Mouse (Mus musculus): ENCODE measurements around the gene Slc22a6. TPM values are rescaled to one million over a fixed set of nuclear protein-coding genes. Genes with fewer than 3 reads are reported as not detected.

The Slc22a6 gene
- polyA plus RNA-seq, 1 experiment, result not detected

- 26% methylated on average over 9 of the region's 9 CpGs for WGBS
- Histone ChIP-seq H3K4me3 (ENCODE audit: insufficient read depth, low read depth, low read length) (peak within 1 kb of the TSS; percentile 64), H3K4me1 (ENCODE audit: control insufficient read depth, insufficient read depth, low read length) (peaks cover 36% of the 10 kb centered on the region), H3K27ac (ENCODE audit: insufficient read depth, low read depth, low read length) (peak within 1 kb of the TSS; percentile 91)
- TF ChIP-seq CTCF (IDR thresholded peaks at IDR 0.05; ENCODE audit: insufficient read depth, low read depth, low read length), result no peak
- TF ChIP-seq POLR2A (IDR thresholded peaks at IDR 0.05; ENCODE audit: insufficient read depth, low read depth, low read length), result no peak
Measured at GRCm38 (mm10) chr19:8663360-8663839, 45.6 kb downstream of the Slc22a6 start, which contains the start of gene Chrm1. Gene Chrm1 (plus strand): TSS chr19:8663789.

DNA sequence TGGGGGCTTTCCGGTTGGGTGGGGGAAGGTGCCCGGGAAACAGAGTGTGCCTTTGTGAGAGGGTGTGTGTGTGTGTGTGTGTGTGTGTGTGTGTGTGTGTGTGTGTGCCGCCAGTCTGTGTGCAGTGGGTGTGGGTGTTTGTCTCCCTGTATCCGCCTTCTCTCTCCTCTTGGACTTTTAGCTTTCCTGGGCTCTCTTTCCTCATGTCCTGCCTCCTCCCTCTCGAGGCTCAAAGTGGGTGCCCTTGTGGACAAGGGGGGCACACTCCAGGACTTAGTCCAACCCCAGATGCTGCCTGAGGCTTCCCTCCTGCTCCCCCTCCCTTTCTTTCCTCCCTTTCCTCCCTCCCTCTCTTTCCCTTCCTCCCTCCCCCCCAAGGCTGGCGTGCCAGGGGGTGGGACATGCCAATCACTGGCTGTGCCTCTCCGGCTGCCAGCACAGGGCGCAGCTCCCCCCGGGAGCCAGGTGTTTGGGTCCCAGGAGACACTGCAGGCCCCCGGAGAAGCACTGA lies 46.1 kb downstream of the Slc22a6 start:
- WGBS, result 1% methylated on average over 10 of the region's 10 CpGs
- TF ChIP-seq POLR2A (IDR thresholded peaks at IDR 0.05; ENCODE audit: insufficient read depth, low read depth, low read length) (peak; percentile 34; the same call in 1 of the 2 replicates), CTCF (IDR thresholded peaks at IDR 0.05; ENCODE audit: insufficient read depth, low read depth, low read length) (no peak)
- H3K4me3 ChIP-seq (ENCODE audit: insufficient read depth, low read depth, low read length), result peak overlapping the region; percentile 64
- peaks cover 36% of the 10 kb centered on the region for H3K4me1 ChIP-seq (ENCODE audit: control insufficient read depth, insufficient read depth, low read length)
- H3K27ac ChIP-seq (ENCODE audit: insufficient read depth, low read depth, low read length), result peak overlapping the region; percentile 91

GRCm38 (mm10) chr19:8664859-8665258 lies 47.0 kb downstream of the Slc22a6 start:
- Histone ChIP-seq H3K4me3 (ENCODE audit: insufficient read depth, low read depth, low read length) (peak overlapping the region; percentile 64), H3K27ac (ENCODE audit: insufficient read depth, low read depth, low read length) (peak overlapping the region; percentile 91), H3K4me1 (ENCODE audit: control insufficient read depth, insufficient read depth, low read length) (peaks cover 36% of the 10 kb centered on the region)
- 35% methylated on average over 3 of the region's 3 CpGs for WGBS
- no peak for TF ChIP-seq POLR2A (IDR thresholded peaks at IDR 0.05; ENCODE audit: insufficient read depth, low read depth, low read length)

- 24% methylated on average over 5 of the region's 5 CpGs for WGBS
- TF ChIP-seq CTCF (IDR thresholded peaks at IDR 0.05; ENCODE audit: insufficient read depth, low read depth, low read length) (no peak), POLR2A (IDR thresholded peaks at IDR 0.05; ENCODE audit: insufficient read depth, low read depth, low read length) (peak; percentile 27; the same call in 1 of the 2 replicates)
- peaks cover 35% of the 10 kb centered on the region for H3K4me1 ChIP-seq (ENCODE audit: control insufficient read depth, insufficient read depth, low read length)
- H3K27ac ChIP-seq (ENCODE audit: insufficient read depth, low read depth, low read length), result peak overlapping the region; percentile 91
- peak overlapping the region; percentile 64 for H3K4me3 ChIP-seq (ENCODE audit: insufficient read depth, low read depth, low read length)
Measured at GRCm38 (mm10) chr19:8665746-8666145, 47.9 kb downstream of the Slc22a6 start.

DNA sequence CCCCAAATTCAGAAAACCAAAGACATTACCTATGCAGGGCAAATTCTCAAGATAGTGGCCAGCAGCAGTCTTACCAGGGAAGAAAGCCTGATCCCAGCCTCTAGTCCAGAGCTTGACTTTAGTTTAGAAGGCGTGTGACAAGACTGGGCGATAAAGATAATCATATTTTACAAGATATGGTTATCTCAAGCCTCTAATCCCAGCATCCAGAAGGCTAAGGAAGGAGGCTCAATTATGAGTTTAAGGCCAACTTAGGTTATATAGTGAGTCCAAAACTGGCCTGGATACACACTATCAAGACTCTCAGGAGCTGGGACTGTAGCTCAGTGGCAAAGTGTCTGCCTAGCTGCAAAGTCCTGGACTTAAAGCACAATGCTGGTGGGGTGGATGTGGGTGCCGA lies 55.0 kb downstream of the Slc22a6 start:
- Histone ChIP-seq H3K4me3 (ENCODE audit: insufficient read depth, low read depth, low read length) (no peak overlapping the region), H3K4me1 (ENCODE audit: control insufficient read depth, insufficient read depth, low read length) (peaks cover 6% of the 10 kb centered on the region), H3K27ac (ENCODE audit: insufficient read depth, low read depth, low read length) (no peak overlapping the region)
- TF ChIP-seq CTCF (IDR thresholded peaks at IDR 0.05; ENCODE audit: insufficient read depth, low read depth, low read length) (no peak), POLR2A (IDR thresholded peaks at IDR 0.05; ENCODE audit: insufficient read depth, low read depth, low read length) (no peak)
- WGBS, result 79% methylated on average over 3 of the region's 3 CpGs

- TF ChIP-seq POLR2A (IDR thresholded peaks at IDR 0.05; ENCODE audit: insufficient read depth, low read depth, low read length), result no peak
- TF ChIP-seq CTCF (IDR thresholded peaks at IDR 0.05; ENCODE audit: insufficient read depth, low read depth, low read length), result no peak
- Histone ChIP-seq H3K27ac (ENCODE audit: insufficient read depth, low read depth, low read length) (no peak overlapping the region), H3K4me1 (ENCODE audit: control insufficient read depth, insufficient read depth, low read length) (peaks cover 13% of the 10 kb centered on the region), H3K4me3 (ENCODE audit: insufficient read depth, low read depth, low read length) (no peak overlapping the region)
- 48% methylated on average over 9 of the region's 9 CpGs for WGBS
Measured at GRCm38 (mm10) chr19:8673336-8674063, 55.7 kb downstream of the Slc22a6 start.

Other genes starting within 250 kb of the Slc22a6 start
- not detected in 2 replicates for gene Slc22a30, start 212.9 kb upstream of the Slc22a6 start, polyA plus RNA-seq (2012; ENCODE audit: insufficient read depth, insufficient read length, low replicate concordance, missing spikeins)
- gene Slc22a8, start 26.8 kb upstream of the Slc22a6 start, polyA plus RNA-seq (2012; ENCODE audit: insufficient read depth, insufficient read length, low replicate concordance, missing spikeins), result not detected in 2 replicates
- gene Chrm1, start 45.8 kb downstream of the Slc22a6 start, polyA plus RNA-seq (2012; ENCODE audit: insufficient read depth, insufficient read length, low replicate concordance, missing spikeins), result not detected in 2 replicates
- gene Slc3a2, start 105.3 kb downstream of the Slc22a6 start, polyA plus RNA-seq (2012; ENCODE audit: insufficient read depth, insufficient read length, low replicate concordance, missing spikeins), result not detected in 2 replicates
- not detected in 2 replicates for gene Wdr74, start 117.8 kb downstream of the Slc22a6 start, polyA plus RNA-seq (2012; ENCODE audit: insufficient read depth, insufficient read length, low replicate concordance, missing spikeins)
- gene 1700092M07Rik, start 122.7 kb downstream of the Slc22a6 start, polyA plus RNA-seq (2012; ENCODE audit: insufficient read depth, insufficient read length, low replicate concordance, missing spikeins), result not detected in 2 replicates
- 609 TPM in 1 of 2 replicates, not detected in the other for gene Stx5a, start 123.4 kb downstream of the Slc22a6 start, polyA plus RNA-seq (2012; ENCODE audit: insufficient read depth, insufficient read length, low replicate concordance, missing spikeins)
- gene Nxf1, start 139.0 kb downstream of the Slc22a6 start, polyA plus RNA-seq (2012; ENCODE audit: insufficient read depth, insufficient read length, low replicate concordance, missing spikeins), result not detected in 2 replicates
- not detected in 2 replicates for gene Tmem223, start 153.0 kb downstream of the Slc22a6 start, polyA plus RNA-seq (2012; ENCODE audit: insufficient read depth, insufficient read length, low replicate concordance, missing spikeins)
- gene Tmem179b, start 156.4 kb downstream of the Slc22a6 start, polyA plus RNA-seq (2012; ENCODE audit: insufficient read depth, insufficient read length, low replicate concordance, missing spikeins), result not detected in 2 replicates
- not detected in 2 replicates for gene Taf6l, start 168.4 kb downstream of the Slc22a6 start, polyA plus RNA-seq (2012; ENCODE audit: insufficient read depth, insufficient read length, low replicate concordance, missing spikeins)
- gene Polr2g, start 180.5 kb downstream of the Slc22a6 start, polyA plus RNA-seq (2012; ENCODE audit: insufficient read depth, insufficient read length, low replicate concordance, missing spikeins), result not detected in 2 replicates
- not detected in 2 replicates for gene Zbtb3, start 184.5 kb downstream of the Slc22a6 start, polyA plus RNA-seq (2012; ENCODE audit: insufficient read depth, insufficient read length, low replicate concordance, missing spikeins)
- gene Ttc9c, start 201.3 kb downstream of the Slc22a6 start, polyA plus RNA-seq (2012; ENCODE audit: insufficient read depth, insufficient read length, low replicate concordance, missing spikeins), result not detected in 2 replicates
- 134 and 194 TPM in 2 replicates for gene Hnrnpul2, start 202.0 kb downstream of the Slc22a6 start, polyA plus RNA-seq (2012; ENCODE audit: insufficient read depth, insufficient read length, low replicate concordance, missing spikeins)
- not detected in 2 replicates for gene AC129217.1, start 211.7 kb downstream of the Slc22a6 start, polyA plus RNA-seq (2012; ENCODE audit: insufficient read depth, insufficient read length, low replicate concordance, missing spikeins)
- gene Bscl2, start 219.4 kb downstream of the Slc22a6 start, polyA plus RNA-seq (2012; ENCODE audit: insufficient read depth, insufficient read length, low replicate concordance, missing spikeins), result not detected in 2 replicates
- not detected in 2 replicates for gene Gng3, start 221.2 kb downstream of the Slc22a6 start, polyA plus RNA-seq (2012; ENCODE audit: insufficient read depth, insufficient read length, low replicate concordance, missing spikeins)
- gene Lrrn4cl, start 232.7 kb downstream of the Slc22a6 start, polyA plus RNA-seq (2012; ENCODE audit: insufficient read depth, insufficient read length, low replicate concordance, missing spikeins), result not detected in 2 replicates